Comparison of ENCODE assay signal across 1 mouse cellular context in the genomic region with DNA sequence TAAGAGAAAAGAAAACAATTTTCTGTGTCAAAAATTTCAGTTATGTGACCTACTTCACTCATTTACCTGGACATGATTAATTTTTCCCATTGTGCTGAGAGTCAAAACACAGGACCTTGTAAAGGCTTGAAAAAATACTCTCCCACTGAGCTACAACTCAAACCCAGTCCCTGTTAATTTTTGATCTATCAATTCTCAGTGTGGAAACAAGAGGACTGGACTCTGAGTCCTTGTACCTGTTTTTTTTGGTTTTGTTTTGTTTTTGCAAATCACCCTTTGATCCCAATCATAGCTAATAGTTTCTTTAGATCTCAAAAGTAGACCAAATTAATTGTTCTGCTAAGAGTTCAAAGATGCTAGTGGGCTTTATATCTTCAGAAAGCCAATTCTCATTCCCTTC.
TF ChIP-seq lines count a peak whose summit lies in the region.

No protein-coding gene starts in this region.

TF ChIP-seq in CH12.LX, 34 proteins besides CTCF, POLR2A, EP300 and RAD21 (continued from another document):
- TF ChIP-seq SMC3 (IDR thresholded peaks at IDR 0.05; ENCODE audit: low read depth, low read length): no peak
- TF ChIP-seq MAZ (IDR thresholded peaks at IDR 0.05; ENCODE audit: low read depth, low read length): no peak
